Mouse (Mus musculus) small intestine, adult 2 months (tissue): ENCODE data around the gene Chchd3.

Experiments
- CTCF ChIP-seq: fragments of 200-500 bp; IDR thresholded peaks from 2 replicates; pipeline ENCODE4 v1.5.1; 2012; ENCODE audit warnings: low read depth, mild to moderate bottlenecking, control low read depth, inconsistent platforms, low read length, moderate library complexity, mixed read lengths; ENCODE audit not compliant: insufficient replicate concordance, insufficient read length; ENCODE audit errors: extremely low read depth
- POLR2A ChIP-seq: fragments of 200-500 bp; IDR thresholded peaks from 2 replicates; pipeline ENCODE4 v1.6.1; 2012; ENCODE audit warnings: low read depth, mild to moderate bottlenecking, control low read depth, inconsistent platforms, low read length, moderate library complexity

GRCm38 (mm10) chr6:33032543-33032942, 27.5 kb downstream of the Chchd3 start:
- TF ChIP-seq POLR2A (no peak), CTCF (no peak)
